Mouse (Mus musculus) stomach, postnatal 0 days (tissue): ENCODE data around the gene Trim75. TPM values are rescaled to one million over a fixed set of nuclear protein-coding genes. Genes with fewer than 3 reads are reported as not detected.
"Not testable (repeated sequence)": the region's sequence is repeated elsewhere in the genome, so short reads cannot be mapped to it uniquely, and the experiment has no call there.

Experiments
- ATAC-seq: fragments of 200-750 bp; cut with Nextera tagmentation; 2 replicates; pipeline ENCODE4 v1.8.0; 2017; ENCODE audit not compliant: low FRiP score, low TSS enrichment
- DNase-seq: peaks from one replicate; pipeline ENCODE4 v3.0.0-alpha.2; 2016; ENCODE audit warnings: low spot score
- H3K27ac ChIP-seq: fragments of 300-500 bp; sonication (generic); replicated peaks from 2 replicates; pipeline ENCODE4 v1.5.1; 2014; ENCODE audit warnings: mild to moderate bottlenecking, control low read depth
- H3K27me3 ChIP-seq: fragments of 300-500 bp; sonication (generic); 2 replicates; pipeline ENCODE4 v1.6.1; 2014; ENCODE audit warnings: low read length; ENCODE audit not compliant: control insufficient read depth, insufficient read depth
- H3K36me3 ChIP-seq: fragments of 300-500 bp; sonication (generic); 2 replicates; pipeline ENCODE4 v1.6.1; 2014; ENCODE audit warnings: low read length, mixed read lengths; ENCODE audit not compliant: control insufficient read depth, insufficient read depth
- H3K4me1 ChIP-seq: fragments of 300-500 bp; sonication (generic); replicated peaks from 2 replicates; pipeline ENCODE4 v1.6.1; 2014; ENCODE audit warnings: antibody characterized with exemption; ENCODE audit not compliant: control insufficient read depth, insufficient read depth
- H3K4me2 ChIP-seq: fragments of 300-500 bp; sonication (generic); replicated peaks from 2 replicates; pipeline ENCODE4 v1.6.1; 2014; ENCODE audit warnings: low read depth, mild to moderate bottlenecking, control low read depth, moderate library complexity
- H3K4me3 ChIP-seq: fragments of 300-500 bp; sonication (generic); 2 replicates; pipeline ENCODE4 v1.5.1; 2014; ENCODE audit warnings: low read depth, low read length, control low read depth
- H3K9ac ChIP-seq: fragments of 300-500 bp; sonication (generic); 2 replicates; pipeline ENCODE4 v1.6.1; 2014; ENCODE audit warnings: mild to moderate bottlenecking, low read length, control low read depth, mixed read lengths
- H3K9me3 ChIP-seq: fragments of 300-500 bp; sonication (generic); 2 replicates; pipeline ENCODE4 v1.6.1; 2016; ENCODE audit warnings: low read length; ENCODE audit not compliant: control insufficient read depth
- CTCF ChIP-seq: IDR thresholded peaks from 2 replicates; pipeline ENCODE4 v1.5.1; 2016; ENCODE audit warnings: antibody characterized with exemption, low read depth, mild to moderate bottlenecking, moderate library complexity
- EP300 ChIP-seq: optimal IDR thresholded peaks from 2 replicates; pipeline ENCODE3; 2016; ENCODE audit warnings: antibody characterized with exemption
- WGBS: fragments of 180-500 bp; shearing (Covaris S2); extraction: QIAGEN DNeasy Blood & Tissue Kit; methylation state at CpG from one replicate; pipeline ENCODE4 v1.1.7; 2014; 5-methylcytosine and 5-hydroxymethylcytosine counted together
- polyA plus RNA-seq: library from polyadenylated mRNA; unstranded; fragments of >200 nt; fragmentation: Nextera tagmentation; extraction: Ambion mirVana; gene quantifications from 2 replicates; pipeline ENCODE4 v1.2.1, GENCODE M21; 2015

Trim75 gene
- polyA plus RNA-seq, 1 experiment from 2014 or later: not detected

DNA sequence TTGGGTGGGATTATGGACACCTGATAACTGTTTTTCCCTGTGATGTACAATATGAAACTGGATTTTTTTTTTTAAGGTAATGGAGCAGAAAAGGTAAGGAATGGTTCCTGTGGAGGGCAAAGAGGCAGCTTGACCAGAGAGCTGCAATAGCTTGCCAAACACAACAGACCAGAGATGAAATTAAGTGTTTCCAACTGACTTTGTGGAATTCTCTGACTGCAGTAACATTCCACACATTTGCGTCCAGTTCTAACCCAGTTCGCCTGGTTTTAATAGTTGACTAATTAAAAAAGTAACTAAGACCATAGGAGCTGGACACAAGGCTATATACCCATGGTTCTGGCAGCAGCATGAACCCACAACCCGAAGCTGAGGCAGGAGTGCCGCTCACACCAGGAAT lies 42.1 kb upstream of the Trim75 start:
- ATAC-seq: no peak
- 82% methylated on average over 4 of the region's 4 CpGs for WGBS

DNA sequence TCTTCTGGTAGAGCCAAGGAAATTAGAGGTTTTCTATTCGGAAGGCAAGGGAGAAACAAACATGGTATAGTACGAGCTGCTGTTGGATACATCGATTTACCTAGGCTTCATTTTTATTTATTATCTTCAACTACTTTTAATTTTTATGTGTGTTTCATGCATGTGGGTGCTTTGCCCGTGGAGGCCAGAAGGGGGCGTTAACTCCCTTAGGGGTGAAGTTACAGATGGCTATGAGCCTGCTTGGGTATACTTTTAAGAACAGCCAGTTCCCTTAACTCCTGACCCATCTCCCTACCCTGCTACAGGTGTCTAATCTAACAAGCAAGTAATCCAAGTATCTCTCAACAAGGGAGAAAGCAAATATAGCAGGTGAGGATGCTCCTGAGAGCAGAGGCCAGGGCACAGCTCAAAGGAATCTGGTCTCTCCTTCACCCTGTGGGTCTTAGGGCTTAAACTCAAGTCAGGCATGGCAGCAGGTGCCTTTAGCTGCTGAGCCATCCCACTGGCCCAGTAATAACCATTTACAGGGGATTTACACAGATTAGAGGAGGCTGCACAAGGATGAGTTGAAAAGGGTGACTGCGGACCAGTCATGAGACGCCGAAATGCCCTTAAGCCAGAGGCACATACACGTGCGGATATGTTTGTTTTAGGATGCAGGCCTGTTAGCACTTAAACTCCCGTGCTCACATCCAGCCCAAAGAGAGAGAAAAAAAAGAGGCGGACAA lies 41.5 kb upstream of the Trim75 start:
- Histone ChIP-seq H3K27ac (no peak overlapping the region), H3K4me1 (no peaks in the 10 kb centered on the region), H3K36me3 (no peaks in the 10 kb centered on the region), H3K4me3 (no peak overlapping the region), H3K27me3 (no peaks in the 10 kb centered on the region), H3K4me2 (no peak overlapping the region), H3K9ac (no peak overlapping the region), H3K9me3 (no peaks in the 10 kb centered on the region)
- ATAC-seq (no peak), DNase-seq (no peak)
- WGBS: 75% methylated on average over 12 of the region's 12 CpGs
- TF ChIP-seq CTCF (peak; percentile 12; the same call in 1 of the 2 replicates), EP300 (no peak)

More for the DNA sequence above, 42.1 kb upstream of the Trim75 start:
- Histone ChIP-seq H3K36me3 (no peaks in the 10 kb centered on the region), H3K4me3 (no peak overlapping the region), H3K27me3 (no peaks in the 10 kb centered on the region), H3K27ac (no peak overlapping the region), H3K4me1 (no peaks in the 10 kb centered on the region), H3K4me2 (no peak overlapping the region), H3K9ac (no peak overlapping the region), H3K9me3 (no peaks in the 10 kb centered on the region)
- TF ChIP-seq CTCF: no peak
- TF ChIP-seq EP300: no peak
- no peak for DNase-seq

DNA sequence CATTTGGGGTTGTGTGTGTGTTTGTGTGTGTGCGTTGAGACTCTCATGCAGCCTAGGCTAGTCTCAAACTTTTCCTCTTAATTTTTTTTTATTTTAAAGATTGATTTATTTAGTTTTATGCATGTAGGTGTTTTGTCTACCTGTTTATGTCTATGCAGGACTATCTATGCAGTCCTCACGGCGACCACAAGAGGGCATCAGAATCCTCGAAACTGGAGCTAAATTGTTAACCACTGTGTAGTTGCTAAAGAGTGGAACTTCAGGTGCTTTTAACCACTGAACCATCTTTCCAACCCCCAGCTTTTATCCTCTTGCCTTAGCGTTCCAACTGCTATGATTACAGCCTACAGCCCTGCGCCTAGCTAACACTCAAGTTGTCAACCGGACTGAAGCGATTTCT lies 34.9 kb upstream of the Trim75 start:
- no peaks in the 10 kb centered on the region for H3K36me3 ChIP-seq
- DNase-seq: peak; percentile 73

GRCm38 (mm10) chr8:65018423-65018822 lies 30.8 kb upstream of the Trim75 start, which contains the start of the genes Trim61 and Trim60:
Gene Trim61 (minus strand): TSS chr8:65018523.
Gene Trim60 (minus strand): TSS chr8:65018584.
- TF ChIP-seq EP300 (no peak), CTCF (no peak)
- WGBS: 83% methylated on average over 8 of the region's 8 CpGs
- no peaks in the 10 kb centered on the region for H3K27me3 ChIP-seq

More for the DNA sequence above, 34.9 kb upstream of the Trim75 start:
- no peak overlapping the region for H3K4me2 ChIP-seq
- no peak overlapping the region for H3K9ac ChIP-seq
- H3K27ac ChIP-seq: no peak overlapping the region
- TF ChIP-seq CTCF (peak; percentile 85), EP300 (no peak)
- no peaks in the 10 kb centered on the region for H3K9me3 ChIP-seq
- H3K27me3 ChIP-seq: no peaks in the 10 kb centered on the region
- WGBS: 46% methylated on average over 8 of the region's 8 CpGs
- no peak overlapping the region for H3K4me3 ChIP-seq
- no peak for ATAC-seq
- H3K4me1 ChIP-seq: no peaks in the 10 kb centered on the region

DNA sequence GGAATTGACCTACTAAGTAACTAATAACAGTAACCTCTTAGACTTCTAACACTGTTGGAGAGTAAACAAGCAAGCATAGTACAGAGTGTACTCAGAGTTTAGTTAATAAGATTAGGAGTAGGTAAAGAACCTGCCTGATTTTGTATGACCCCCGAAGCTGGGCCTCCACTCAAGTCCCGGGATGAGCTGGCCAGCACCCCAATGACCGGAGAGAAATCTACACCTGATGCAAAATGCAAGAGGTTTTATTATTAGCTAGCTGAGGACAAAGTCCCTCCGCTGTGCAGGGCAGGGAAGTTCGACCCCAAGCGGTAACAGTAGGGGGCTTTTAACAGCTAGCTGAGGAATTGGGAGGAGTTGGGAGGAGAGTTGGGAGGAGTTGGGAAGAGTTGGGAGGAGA lies 20.0 kb upstream of the Trim75 start:
- WGBS: 81% methylated on average over 6 of the region's 6 CpGs
- H3K9me3 ChIP-seq, H3K4me1 ChIP-seq, H3K9ac ChIP-seq, H3K27ac ChIP-seq, ATAC-seq, H3K4me2 ChIP-seq, H3K27me3 ChIP-seq, H3K4me3 ChIP-seq, H3K36me3 ChIP-seq, DNase-seq: not testable (repeated sequence)

More at GRCm38 (mm10) chr8:65018423-65018822, 30.8 kb upstream of the Trim75 start, which contains the start of the genes Trim61 and Trim60:
- DNase-seq (no peak), ATAC-seq (no peak)
- Histone ChIP-seq H3K36me3 (no peaks in the 10 kb centered on the region), H3K4me3 (no peak within 1 kb of the TSS), H3K4me2 (no peak within 1 kb of the TSS), H3K9me3 (no peaks in the 10 kb centered on the region), H3K27ac (no peak within 1 kb of the TSS), H3K9ac (no peak within 1 kb of the TSS), H3K4me1 (no peaks in the 10 kb centered on the region)

DNA sequence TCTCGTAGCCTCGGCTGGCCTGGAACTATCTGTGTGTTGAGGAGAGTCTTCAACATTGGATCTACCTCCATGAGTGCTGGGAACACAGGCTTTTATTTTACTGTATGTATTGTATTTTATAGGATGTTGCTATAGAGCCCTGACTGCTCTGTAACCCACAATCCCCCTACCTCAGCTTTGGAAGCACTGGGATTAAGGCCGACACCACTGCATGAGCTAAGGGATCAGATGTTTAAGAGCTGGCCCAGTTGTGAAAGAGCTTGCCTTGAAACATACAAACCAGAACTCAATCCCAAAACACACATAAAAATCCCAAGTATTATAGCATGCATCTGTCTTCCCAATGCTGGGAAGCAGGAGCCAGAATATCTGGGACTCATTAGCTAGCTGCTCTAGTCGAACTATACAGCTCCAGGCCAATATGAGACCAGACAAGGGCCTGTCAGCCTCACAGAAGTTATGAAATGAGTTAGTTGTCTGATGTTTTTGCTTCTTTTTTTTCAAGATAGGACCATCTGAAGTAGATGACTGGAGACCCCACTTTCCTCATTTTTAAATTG lies 11.3 kb upstream of the Trim75 start:
- no peak for ATAC-seq
- Histone ChIP-seq H3K4me1 (no peaks in the 10 kb centered on the region), H3K27ac (no peak overlapping the region), H3K27me3 (no peaks in the 10 kb centered on the region), H3K4me2 (no peak overlapping the region), H3K36me3 (no peaks in the 10 kb centered on the region), H3K9ac (no peak overlapping the region), H3K4me3 (no peak overlapping the region), H3K9me3 (no peaks in the 10 kb centered on the region)
- TF ChIP-seq CTCF (no peak), EP300 (no peak)
- DNase-seq: no peak
- 82% methylated on average over 4 of the region's 4 CpGs for WGBS
